Mouse (Mus musculus): Measurements from ENCODE around the gene Cyp2d34.

GRCm38 (mm10) chr15:82656346-82656745, 35.6 kb upstream of the Cyp2d34 start:
- no peak for TF ChIP-seq POLR2A (IDR thresholded peaks at IDR 0.05; ENCODE audit: borderline replicate concordance, extremely low read depth, insufficient read depth, insufficient read length, poor library complexity, severe bottlenecking)
- TF ChIP-seq CTCF (IDR thresholded peaks at IDR 0.05; ENCODE audit: borderline replicate concordance, extremely low read depth, insufficient read depth, insufficient read length): no peak

Data from brain, embryonic 14.5 days (tissue).